Mouse (Mus musculus): ENCODE measurements around the gene Ovgp1. TPM values are rescaled to one million over a fixed set of nuclear protein-coding genes. Genes with fewer than 3 reads are reported as not detected.

Ovgp1 gene
- polyA plus RNA-seq (2014; fragmentation: Nextera tagmentation; extraction: Ambion mirVana) = 1.9 and 2.6 TPM in 2 replicates

GRCm38 (mm10) chr3:105973411-105973810 is at the start of gene Ovgp1:
Gene Ovgp1, plus strand, starts transcription at chr3:105973711.
- Histone ChIP-seq H3K36me3 (ENCODE audit: control insufficient read depth, insufficient read depth, low read length) (peaks cover 18% of the 10 kb centered on the region), H3K9me3 (replicated peaks; ENCODE audit: control insufficient read depth, low read length) (no peaks in the 10 kb centered on the region), H3K27ac (ENCODE audit: low read depth, low read length) (no peak within 1 kb of the TSS), H3K9ac (ENCODE audit: low read length) (no peak within 1 kb of the TSS), H3K4me3 (ENCODE audit: low read depth, low read length) (no peak within 1 kb of the TSS), H3K27me3 (replicated peaks; ENCODE audit: control insufficient read depth, insufficient read depth, low read length) (no peaks in the 10 kb centered on the region), H3K4me1 (ENCODE audit: control insufficient read depth, insufficient read depth, low read length) (no peaks in the 10 kb centered on the region), H3K4me2 (ENCODE audit: low read length) (no peak within 1 kb of the TSS)
- no peak for DNase-seq (ENCODE audit: low spot score)
- WGBS = 85% methylated on average over 3 of the region's 3 CpGs
- ATAC-seq = no peak

DNA sequence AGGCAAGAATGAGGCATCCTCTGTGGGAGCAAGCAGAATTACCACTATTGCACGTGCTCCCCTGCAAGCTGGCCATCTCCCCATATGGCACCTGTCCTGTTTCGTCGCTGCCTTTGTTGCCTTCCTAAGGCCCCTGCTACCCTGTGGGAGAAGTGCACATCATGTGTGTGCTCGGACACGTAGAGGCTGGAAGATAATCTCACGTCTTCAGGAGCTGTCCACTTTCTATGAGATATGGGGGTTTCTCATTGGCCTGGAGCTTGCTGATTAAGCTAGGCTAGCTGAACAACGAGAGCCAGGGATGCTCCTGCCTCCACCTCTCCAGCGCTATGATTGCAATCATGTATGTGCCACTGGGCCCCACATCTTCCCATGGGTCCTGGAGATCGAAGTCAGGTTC is 48.9 kb upstream of the Ovgp1 start:
- H3K4me2 ChIP-seq (ENCODE audit: low read length) = no peak overlapping the region
- no peak overlapping the region for H3K27ac ChIP-seq (ENCODE audit: low read depth, low read length)
- H3K9ac ChIP-seq (ENCODE audit: low read length) = no peak overlapping the region
- H3K9me3 ChIP-seq (replicated peaks; ENCODE audit: control insufficient read depth, low read length) = no peaks in the 10 kb centered on the region
- no peaks in the 10 kb centered on the region for H3K4me1 ChIP-seq (ENCODE audit: control insufficient read depth, insufficient read depth, low read length)
- WGBS = 86% methylated on average over 9 of the region's 9 CpGs
- no peak for DNase-seq (ENCODE audit: low spot score)
- ATAC-seq = no peak
- no peak overlapping the region for H3K4me3 ChIP-seq (ENCODE audit: low read depth, low read length)
- no peaks in the 10 kb centered on the region for H3K36me3 ChIP-seq (ENCODE audit: control insufficient read depth, insufficient read depth, low read length)
- H3K27me3 ChIP-seq (replicated peaks; ENCODE audit: control insufficient read depth, insufficient read depth, low read length) = no peaks in the 10 kb centered on the region

DNA sequence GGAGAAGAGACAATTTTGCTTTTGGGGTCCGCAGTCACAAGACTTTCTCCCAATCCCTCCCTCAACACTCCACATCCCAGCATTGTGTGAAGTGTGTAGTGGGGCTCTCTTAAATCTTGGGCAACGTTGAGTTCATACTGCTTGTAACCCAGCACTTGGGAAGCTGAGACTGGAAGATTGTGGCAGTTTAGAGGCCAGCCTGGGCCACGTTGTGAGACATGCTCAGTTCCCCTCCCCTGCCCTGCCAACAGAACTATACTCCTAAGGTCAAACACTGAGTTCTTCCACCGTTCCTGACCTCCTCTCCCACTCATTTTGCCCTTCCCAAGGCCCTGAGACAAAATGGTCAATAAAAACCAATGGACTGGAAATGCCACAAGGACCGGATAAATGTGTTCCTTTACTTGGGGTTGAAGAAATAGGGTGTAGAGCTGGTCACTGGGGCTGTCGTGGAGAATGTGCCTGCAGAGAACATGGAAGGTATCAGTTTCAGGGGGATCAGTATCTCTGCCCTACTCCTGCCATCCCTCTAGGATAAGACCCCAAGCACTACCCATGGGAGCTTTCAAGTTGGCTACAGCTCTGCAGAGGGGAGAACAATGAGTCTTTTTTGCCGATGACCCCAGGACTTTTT is 45.8 kb upstream of the Ovgp1 start:
- H3K27me3 ChIP-seq (replicated peaks; ENCODE audit: control insufficient read depth, insufficient read depth, low read length) = no peaks in the 10 kb centered on the region
- no peak for DNase-seq (ENCODE audit: low spot score)
- H3K4me1 ChIP-seq (ENCODE audit: control insufficient read depth, insufficient read depth, low read length) = no peaks in the 10 kb centered on the region
- H3K4me3 ChIP-seq (ENCODE audit: low read depth, low read length) = no peak overlapping the region
- WGBS = 86% methylated on average over 7 of the region's 7 CpGs
- H3K9ac ChIP-seq (ENCODE audit: low read length) = no peak overlapping the region
- no peak overlapping the region for H3K4me2 ChIP-seq (ENCODE audit: low read length)
- no peaks in the 10 kb centered on the region for H3K9me3 ChIP-seq (replicated peaks; ENCODE audit: control insufficient read depth, low read length)
- no peaks in the 10 kb centered on the region for H3K36me3 ChIP-seq (ENCODE audit: control insufficient read depth, insufficient read depth, low read length)
- no peak for ATAC-seq
- no peak overlapping the region for H3K27ac ChIP-seq (ENCODE audit: low read depth, low read length)

- WGBS = 88% methylated on average over 3 of the region's 3 CpGs
- Histone ChIP-seq H3K4me3 (ENCODE audit: low read depth, low read length) (no peak overlapping the region), H3K4me2 (ENCODE audit: low read length) (no peak overlapping the region), H3K36me3 (ENCODE audit: control insufficient read depth, insufficient read depth, low read length) (no peaks in the 10 kb centered on the region), H3K9me3 (replicated peaks; ENCODE audit: control insufficient read depth, low read length) (no peaks in the 10 kb centered on the region), H3K4me1 (ENCODE audit: control insufficient read depth, insufficient read depth, low read length) (no peaks in the 10 kb centered on the region), H3K27me3 (replicated peaks; ENCODE audit: control insufficient read depth, insufficient read depth, low read length) (no peaks in the 10 kb centered on the region), H3K27ac (ENCODE audit: low read depth, low read length) (no peak overlapping the region), H3K9ac (ENCODE audit: low read length) (no peak overlapping the region)
- DNase-seq (ENCODE audit: low spot score) = no peak
- ATAC-seq = no peak
These were observed 45.3 kb upstream of the Ovgp1 start for GRCm38 (mm10) chr3:105928195-105928569.

DNA sequence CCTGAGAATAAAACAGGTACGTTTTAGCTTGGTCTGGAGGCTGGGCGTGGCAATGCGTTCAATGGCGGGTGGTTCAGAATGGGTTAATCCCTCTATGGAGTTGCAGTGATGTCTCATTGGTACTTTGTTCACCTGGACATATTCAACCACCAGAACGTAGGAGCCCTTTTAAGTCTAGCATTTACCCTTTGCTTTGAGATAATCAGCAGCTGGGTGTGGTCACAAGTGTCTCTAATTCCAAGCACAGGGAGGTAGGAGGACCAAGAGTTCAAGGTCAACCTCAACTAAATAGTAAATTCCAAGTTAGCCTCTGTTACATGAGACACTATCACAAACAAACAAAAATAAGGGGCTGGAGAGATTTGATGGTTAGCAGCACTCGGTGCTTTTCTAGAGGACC is 44.7 kb upstream of the Ovgp1 start:
- ATAC-seq (no peak), DNase-seq (ENCODE audit: low spot score) (no peak)
- H3K36me3 ChIP-seq (ENCODE audit: control insufficient read depth, insufficient read depth, low read length) = no peaks in the 10 kb centered on the region
- H3K4me3 ChIP-seq (ENCODE audit: low read depth, low read length) = no peak overlapping the region
- H3K9me3 ChIP-seq (replicated peaks; ENCODE audit: control insufficient read depth, low read length) = no peaks in the 10 kb centered on the region
- H3K4me1 ChIP-seq (ENCODE audit: control insufficient read depth, insufficient read depth, low read length) = no peaks in the 10 kb centered on the region
- no peak overlapping the region for H3K9ac ChIP-seq (ENCODE audit: low read length)
- 87% methylated on average over 6 of the region's 6 CpGs for WGBS
- H3K27ac ChIP-seq (ENCODE audit: low read depth, low read length) = no peak overlapping the region
- no peaks in the 10 kb centered on the region for H3K27me3 ChIP-seq (replicated peaks; ENCODE audit: control insufficient read depth, insufficient read depth, low read length)
- H3K4me2 ChIP-seq (ENCODE audit: low read length) = no peak overlapping the region

- H3K4me2 ChIP-seq (ENCODE audit: low read length) = no peak overlapping the region
- 87% methylated on average over 7 of the region's 7 CpGs for WGBS
- no peaks in the 10 kb centered on the region for H3K36me3 ChIP-seq (ENCODE audit: control insufficient read depth, insufficient read depth, low read length)
- ATAC-seq = no peak
- H3K4me1 ChIP-seq (ENCODE audit: control insufficient read depth, insufficient read depth, low read length) = no peaks in the 10 kb centered on the region
- no peak overlapping the region for H3K9ac ChIP-seq (ENCODE audit: low read length)
- H3K27ac ChIP-seq (ENCODE audit: low read depth, low read length) = no peak overlapping the region
- no peaks in the 10 kb centered on the region for H3K9me3 ChIP-seq (replicated peaks; ENCODE audit: control insufficient read depth, low read length)
- no peak overlapping the region for H3K4me3 ChIP-seq (ENCODE audit: low read depth, low read length)
- no peak for DNase-seq (ENCODE audit: low spot score)
- H3K27me3 ChIP-seq (replicated peaks; ENCODE audit: control insufficient read depth, insufficient read depth, low read length) = no peaks in the 10 kb centered on the region
These were observed 43.7 kb upstream of the Ovgp1 start for GRCm38 (mm10) chr3:105929821-105930220.

GRCm38 (mm10) chr3:105931095-105931494 is 42.4 kb upstream of the Ovgp1 start:
- Histone ChIP-seq H3K36me3 (ENCODE audit: control insufficient read depth, insufficient read depth, low read length) (no peaks in the 10 kb centered on the region), H3K27ac (ENCODE audit: low read depth, low read length) (no peak overlapping the region), H3K4me1 (ENCODE audit: control insufficient read depth, insufficient read depth, low read length) (no peaks in the 10 kb centered on the region), H3K9me3 (replicated peaks; ENCODE audit: control insufficient read depth, low read length) (no peaks in the 10 kb centered on the region), H3K4me3 (ENCODE audit: low read depth, low read length) (no peak overlapping the region), H3K27me3 (replicated peaks; ENCODE audit: control insufficient read depth, insufficient read depth, low read length) (no peaks in the 10 kb centered on the region), H3K9ac (ENCODE audit: low read length) (no peak overlapping the region), H3K4me2 (ENCODE audit: low read length) (no peak overlapping the region)
- ATAC-seq (no peak), DNase-seq (ENCODE audit: low spot score) (no peak)
- 92% methylated on average over 2 of the region's 2 CpGs for WGBS

GRCm38 (mm10) chr3:105932240-105933071 is 41.1 kb upstream of the Ovgp1 start, which contains the start of gene I830077J02Rik:
Gene I830077J02Rik, minus strand, starts transcription at chr3:105932664.
- WGBS = 87% methylated on average over 8 of the region's 8 CpGs
- H3K4me3 ChIP-seq (ENCODE audit: low read depth, low read length) = no peak within 1 kb of the TSS
- H3K9me3 ChIP-seq (replicated peaks; ENCODE audit: control insufficient read depth, low read length) = no peaks in the 10 kb centered on the region
- DNase-seq (ENCODE audit: low spot score) (no peak), ATAC-seq (no peak)
- H3K4me1 ChIP-seq (ENCODE audit: control insufficient read depth, insufficient read depth, low read length) = no peaks in the 10 kb centered on the region
- no peak within 1 kb of the TSS for H3K27ac ChIP-seq (ENCODE audit: low read depth, low read length)
- H3K9ac ChIP-seq (ENCODE audit: low read length) = no peak within 1 kb of the TSS
- H3K27me3 ChIP-seq (replicated peaks; ENCODE audit: control insufficient read depth, insufficient read depth, low read length) = no peaks in the 10 kb centered on the region
- H3K4me2 ChIP-seq (ENCODE audit: low read length) = no peak within 1 kb of the TSS
- H3K36me3 ChIP-seq (ENCODE audit: control insufficient read depth, insufficient read depth, low read length) = no peaks in the 10 kb centered on the region

DNA sequence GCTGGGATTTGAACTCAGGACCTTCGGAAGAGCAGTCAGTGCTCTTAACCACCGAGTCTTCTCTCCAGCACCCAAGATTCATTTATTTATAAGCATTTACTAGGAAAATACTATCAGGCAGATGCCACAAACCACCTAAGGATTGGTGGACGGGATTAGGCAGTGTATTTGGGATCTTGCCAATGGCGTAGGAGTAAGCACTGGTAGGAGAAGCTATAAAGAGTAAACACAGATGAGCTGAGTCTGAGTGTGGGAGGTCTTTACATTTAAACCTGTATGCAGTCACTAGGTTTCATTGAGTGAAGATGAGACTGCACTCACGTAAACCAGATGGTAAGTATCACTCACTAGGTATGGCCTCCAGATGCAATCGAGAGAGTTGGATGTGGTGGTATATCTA is 39.6 kb upstream of the Ovgp1 start:
- DNase-seq (ENCODE audit: low spot score) (no peak), ATAC-seq (no peak)
- Histone ChIP-seq H3K9ac (ENCODE audit: low read length) (no peak overlapping the region), H3K9me3 (replicated peaks; ENCODE audit: control insufficient read depth, low read length) (no peaks in the 10 kb centered on the region), H3K4me3 (ENCODE audit: low read depth, low read length) (no peak overlapping the region), H3K4me2 (ENCODE audit: low read length) (no peak overlapping the region), H3K27me3 (replicated peaks; ENCODE audit: control insufficient read depth, insufficient read depth, low read length) (no peaks in the 10 kb centered on the region), H3K36me3 (ENCODE audit: control insufficient read depth, insufficient read depth, low read length) (peaks cover 4% of the 10 kb centered on the region; the same call in 1 of the 2 replicates), H3K27ac (ENCODE audit: low read depth, low read length) (no peak overlapping the region), H3K4me1 (ENCODE audit: control insufficient read depth, insufficient read depth, low read length) (no peaks in the 10 kb centered on the region)
- WGBS = 92% methylated on average over 6 of the region's 6 CpGs
